Mouse (Mus musculus): ENCODE measurements around the gene Ces1b. TPM values are rescaled to one million over a fixed set of nuclear protein-coding genes. Genes with fewer than 3 reads are reported as not detected.

Ces1b gene
- polyA plus RNA-seq, 1 experiment from 2014 or later: 0.12 TPM

DNA sequence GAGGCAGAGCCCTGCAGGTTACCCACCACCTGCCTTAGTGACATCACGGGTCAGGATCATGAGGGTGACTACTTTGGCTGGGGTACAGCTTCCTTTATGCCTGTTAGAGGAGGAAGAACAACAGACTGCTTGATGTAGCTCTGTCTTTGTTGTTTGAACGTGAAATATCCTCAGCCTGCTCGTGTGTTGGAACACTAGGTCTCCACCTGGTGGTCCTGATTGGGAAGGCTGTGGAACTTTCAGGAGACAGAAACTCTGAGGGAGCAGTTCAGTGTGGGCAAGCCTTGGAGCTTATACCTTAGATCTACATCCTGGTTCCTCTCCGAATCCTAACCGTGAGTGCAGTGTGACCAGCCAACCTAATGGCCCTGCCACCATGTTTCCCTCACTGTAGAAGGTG, 58.1 kb downstream of the Ces1b start:
- H3K4me3 ChIP-seq (replicated peaks; ENCODE audit: low read length): no peak overlapping the region
- WGBS: 61% methylated on average over 5 of the region's 5 CpGs
- no peaks in the 10 kb centered on the region for H3K9me3 ChIP-seq (replicated peaks; ENCODE audit: control insufficient read depth, low read length)
- H3K36me3 ChIP-seq (ENCODE audit: control insufficient read depth, insufficient read depth, low read length): no peaks in the 10 kb centered on the region
- no peak overlapping the region for H3K4me2 ChIP-seq (ENCODE audit: low read depth, low read length)
- no peak for ATAC-seq (ENCODE audit: insufficient read depth, low FRiP score)
- no peaks in the 10 kb centered on the region for H3K27me3 ChIP-seq (ENCODE audit: control insufficient read depth, insufficient read depth, low read length)
- H3K9ac ChIP-seq (ENCODE audit: low read length): no peak overlapping the region
- no peak overlapping the region for H3K27ac ChIP-seq (ENCODE audit: low read length)
- H3K4me1 ChIP-seq (ENCODE audit: control insufficient read depth, insufficient read depth, low read length): no peaks in the 10 kb centered on the region

- ATAC-seq (ENCODE audit: insufficient read depth, low FRiP score): no peak
- Histone ChIP-seq H3K4me1 (ENCODE audit: control insufficient read depth, insufficient read depth, low read length) (no peaks in the 10 kb centered on the region), H3K9me3 (replicated peaks; ENCODE audit: control insufficient read depth, low read length) (no peaks in the 10 kb centered on the region), H3K4me2 (ENCODE audit: low read depth, low read length) (no peak overlapping the region), H3K4me3 (replicated peaks; ENCODE audit: low read length) (no peak overlapping the region), H3K27me3 (ENCODE audit: control insufficient read depth, insufficient read depth, low read length) (no peaks in the 10 kb centered on the region), H3K27ac (ENCODE audit: low read length) (no peak overlapping the region), H3K9ac (ENCODE audit: low read length) (no peak overlapping the region), H3K36me3 (ENCODE audit: control insufficient read depth, insufficient read depth, low read length) (no peaks in the 10 kb centered on the region)
- 39% methylated on average over 4 of the region's 4 CpGs for WGBS
These were observed 65.5 kb downstream of the Ces1b start for GRCm38 (mm10) chr8:93014300-93014699.

GRCm38 (mm10) chr8:93012226-93012625, 67.6 kb downstream of the Ces1b start:
- Histone ChIP-seq H3K4me2 (ENCODE audit: low read depth, low read length) (no peak overlapping the region), H3K9me3 (replicated peaks; ENCODE audit: control insufficient read depth, low read length) (no peaks in the 10 kb centered on the region), H3K27ac (ENCODE audit: low read length) (no peak overlapping the region), H3K9ac (ENCODE audit: low read length) (no peak overlapping the region), H3K4me3 (replicated peaks; ENCODE audit: low read length) (no peak overlapping the region), H3K27me3 (ENCODE audit: control insufficient read depth, insufficient read depth, low read length) (no peaks in the 10 kb centered on the region), H3K36me3 (ENCODE audit: control insufficient read depth, insufficient read depth, low read length) (no peaks in the 10 kb centered on the region), H3K4me1 (ENCODE audit: control insufficient read depth, insufficient read depth, low read length) (no peaks in the 10 kb centered on the region)
- no peak for ATAC-seq (ENCODE audit: insufficient read depth, low FRiP score)
- 76% methylated on average over 6 of the region's 6 CpGs for WGBS

- ATAC-seq (ENCODE audit: insufficient read depth, low FRiP score): peak; percentile 64; the same call in 1 of the 2 replicates
- no peak overlapping the region for H3K27ac ChIP-seq (ENCODE audit: low read length)
- no peak overlapping the region for H3K9ac ChIP-seq (ENCODE audit: low read length)
- no peaks in the 10 kb centered on the region for H3K27me3 ChIP-seq (ENCODE audit: control insufficient read depth, insufficient read depth, low read length)
- H3K9me3 ChIP-seq (replicated peaks; ENCODE audit: control insufficient read depth, low read length): no peaks in the 10 kb centered on the region
- WGBS: 8% methylated on average over 9 of the region's 9 CpGs
- no peaks in the 10 kb centered on the region for H3K36me3 ChIP-seq (ENCODE audit: control insufficient read depth, insufficient read depth, low read length)
- H3K4me1 ChIP-seq (ENCODE audit: control insufficient read depth, insufficient read depth, low read length): no peaks in the 10 kb centered on the region
- H3K4me2 ChIP-seq (ENCODE audit: low read depth, low read length): no peak overlapping the region
- H3K4me3 ChIP-seq (replicated peaks; ENCODE audit: low read length): no peak overlapping the region
These were observed 68.4 kb downstream of the Ces1b start for GRCm38 (mm10) chr8:93011439-93011838.

- Histone ChIP-seq H3K4me2 (ENCODE audit: low read depth, low read length) (no peak overlapping the region), H3K4me1 (ENCODE audit: control insufficient read depth, insufficient read depth, low read length) (no peaks in the 10 kb centered on the region), H3K27me3 (ENCODE audit: control insufficient read depth, insufficient read depth, low read length) (no peaks in the 10 kb centered on the region), H3K27ac (ENCODE audit: low read length) (no peak overlapping the region), H3K9ac (ENCODE audit: low read length) (no peak overlapping the region), H3K4me3 (replicated peaks; ENCODE audit: low read length) (no peak overlapping the region), H3K9me3 (replicated peaks; ENCODE audit: control insufficient read depth, low read length) (no peaks in the 10 kb centered on the region), H3K36me3 (ENCODE audit: control insufficient read depth, insufficient read depth, low read length) (no peaks in the 10 kb centered on the region)
- ATAC-seq (ENCODE audit: insufficient read depth, low FRiP score): no peak
- 20% methylated on average over 5 of the region's 5 CpGs for WGBS
These were observed 69.5 kb downstream of the Ces1b start for GRCm38 (mm10) chr8:93010286-93010685.

Other genes with a start within 250 kb of the Ces1b start
- 12.2 and 13.2 TPM in 2 replicates for gene Lpcat2, start 224.7 kb downstream of the Ces1b start, polyA plus RNA-seq (2015; fragmentation: Nextera tagmentation; extraction: Ambion mirVana)
- 19.5 and 32.7 TPM in 2 replicates for gene Capns2, start 178.6 kb downstream of the Ces1b start, polyA plus RNA-seq (2015; fragmentation: Nextera tagmentation; extraction: Ambion mirVana)
- 0.17 and 0.25 TPM in 2 replicates for gene Slc6a2, start 119.9 kb downstream of the Ces1b start, polyA plus RNA-seq (2015; fragmentation: Nextera tagmentation; extraction: Ambion mirVana)
- gene Ces1a, start 31.8 kb downstream of the Ces1b start, polyA plus RNA-seq (2015; fragmentation: Nextera tagmentation; extraction: Ambion mirVana): not detected in 2 replicates
- 0.46 and 0.65 TPM in 2 replicates for gene Ces1c, start 51.3 kb upstream of the Ces1b start, polyA plus RNA-seq (2015; fragmentation: Nextera tagmentation; extraction: Ambion mirVana)
- gene Ces1d, start 117.8 kb upstream of the Ces1b start, polyA plus RNA-seq (2015; fragmentation: Nextera tagmentation; extraction: Ambion mirVana): 2.5 and 2.6 TPM in 2 replicates
- gene Ces1e, start 149.6 kb upstream of the Ces1b start, polyA plus RNA-seq (2015; fragmentation: Nextera tagmentation; extraction: Ambion mirVana): 1.3 and 2.0 TPM in 2 replicates
- 0.13 TPM in 1 of 2 replicates, not detected in the other for gene Ces1f, start 199.7 kb upstream of the Ces1b start, polyA plus RNA-seq (2015; fragmentation: Nextera tagmentation; extraction: Ambion mirVana)

Measured in stomach, embryonic 16.5 days (tissue).